Mouse (Mus musculus): Measurements from ENCODE around the gene Bend6.
"Not testable (repeated sequence)": the region's sequence is repeated elsewhere in the genome, so short reads cannot be mapped to it uniquely, and the experiment has no call there.

The Bend6 gene

GRCm38 (mm10) chr1:33906927-33907326, 689 bp downstream of the Bend6 start:
- DNase-seq (ENCODE audit: low read depth, low spot score), result no peak

GRCm38 (mm10) chr1:33906216-33906615, 1.4 kb downstream of the Bend6 start:
- no peak for DNase-seq (ENCODE audit: low read depth, low spot score)

GRCm38 (mm10) chr1:33903587-33903986, 4.0 kb downstream of the Bend6 start:
- no peak for DNase-seq (ENCODE audit: low read depth, low spot score)

- DNase-seq (ENCODE audit: low read depth, low spot score), result no peak
These were observed 7.4 kb downstream of the Bend6 start for GRCm38 (mm10) chr1:33900175-33900574.

GRCm38 (mm10) chr1:33898373-33898772, 9.2 kb downstream of the Bend6 start:
- DNase-seq (ENCODE audit: low read depth, low spot score), result no peak

- DNase-seq (ENCODE audit: low read depth, low spot score), result no peak
These were observed 10.2 kb downstream of the Bend6 start for GRCm38 (mm10) chr1:33897426-33897825.

GRCm38 (mm10) chr1:33896666-33897065, 10.9 kb downstream of the Bend6 start:
- no peak for DNase-seq (ENCODE audit: low read depth, low spot score)

- DNase-seq (ENCODE audit: low read depth, low spot score), result no peak
These were observed 11.5 kb downstream of the Bend6 start for GRCm38 (mm10) chr1:33896116-33896515.

- no peak for DNase-seq (ENCODE audit: low read depth, low spot score)
These were observed 14.8 kb downstream of the Bend6 start for GRCm38 (mm10) chr1:33892784-33893183.

- no peak for DNase-seq (ENCODE audit: low read depth, low spot score)
These were observed 24.3 kb downstream of the Bend6 start for GRCm38 (mm10) chr1:33883102-33883839.

- no peak for DNase-seq (ENCODE audit: low read depth, low spot score)
These were observed 29.4 kb downstream of the Bend6 start for GRCm38 (mm10) chr1:33878170-33878569.

GRCm38 (mm10) chr1:33876416-33876815, 31.2 kb downstream of the Bend6 start:
- DNase-seq (ENCODE audit: low read depth, low spot score), result no peak

- DNase-seq (ENCODE audit: low read depth, low spot score), result no peak
These were observed 31.9 kb downstream of the Bend6 start for GRCm38 (mm10) chr1:33875691-33876090.

- no peak for DNase-seq (ENCODE audit: low read depth, low spot score)
These were observed 34.1 kb downstream of the Bend6 start for GRCm38 (mm10) chr1:33873561-33873960.

- no peak for DNase-seq (ENCODE audit: low read depth, low spot score)
These were observed 38.2 kb downstream of the Bend6 start for GRCm38 (mm10) chr1:33869437-33869836.

GRCm38 (mm10) chr1:33869031-33869430, 38.6 kb downstream of the Bend6 start:
- DNase-seq (ENCODE audit: low read depth, low spot score), result no peak

- no peak for DNase-seq (ENCODE audit: low read depth, low spot score)
These were observed 60.8 kb downstream of the Bend6 start for GRCm38 (mm10) chr1:33846807-33847206.

GRCm38 (mm10) chr1:33843823-33844222, 63.8 kb downstream of the Bend6 start:
- DNase-seq (ENCODE audit: low read depth, low spot score), result no peak

GRCm38 (mm10) chr1:33838952-33839351, 68.7 kb downstream of the Bend6 start:
- not testable (repeated sequence) for DNase-seq (ENCODE audit: low read depth, low spot score)

- no peak for DNase-seq (ENCODE audit: low read depth, low spot score)
These were observed 77.0 kb downstream of the Bend6 start for GRCm38 (mm10) chr1:33830586-33830985.

GRCm38 (mm10) chr1:33817931-33818330, 89.7 kb downstream of the Bend6 start:
- DNase-seq (ENCODE audit: low read depth, low spot score), result peak; percentile 61

- DNase-seq (ENCODE audit: low read depth, low spot score), result peak; percentile 91
These were observed 93.5 kb downstream of the Bend6 start, which contains the start of gene Zfp451 for GRCm38 (mm10) chr1:33813868-33814794. Gene Zfp451, minus strand, starts transcription at chr1:33814595.

GRCm38 (mm10) chr1:33813495-33813867, 94.1 kb downstream of the Bend6 start:
- DNase-seq (ENCODE audit: low read depth, low spot score), result no peak

Measured in telencephalon, adult 2 months (tissue).